Mouse (Mus musculus) liver, embryonic 13.5 days (tissue): ENCODE measurements around the gene Slc29a4. TPM values are rescaled to one million over a fixed set of nuclear protein-coding genes. Genes with fewer than 3 reads are reported as not detected.
A peak's percentile ranks its signal among the peaks of the same experiment; 100 is the strongest.

Source experiments
- ATAC-seq: fragments of 200-750 bp; cut with Nextera tagmentation; 2 replicates; pipeline ENCODE4 v1.8.0; 2017; ENCODE audit warnings: low read depth, mild to moderate bottlenecking, moderate number of reproducible peaks, moderate library complexity
- DNase-seq: peaks from one replicate; pipeline ENCODE4 v3.0.0; 2022
- H3K27ac ChIP-seq: fragments of 300-500 bp; sonication (generic); 2 replicates; pipeline ENCODE4 v1.5.1; 2015; ENCODE audit warnings: moderate library complexity, mild to moderate bottlenecking, inconsistent platforms
- H3K27me3 ChIP-seq: fragments of 300-500 bp; sonication (generic); 2 replicates; pipeline ENCODE4 v1.6.1; 2015; ENCODE audit warnings: mild to moderate bottlenecking, inconsistent platforms
- H3K36me3 ChIP-seq: fragments of 300-500 bp; sonication (generic); 2 replicates; pipeline ENCODE4 v1.6.1; 2015; ENCODE audit warnings: mild to moderate bottlenecking, inconsistent platforms
- H3K4me1 ChIP-seq: fragments of 300-500 bp; sonication (generic); replicated peaks from 2 replicates; pipeline ENCODE4 v1.6.1; 2015; ENCODE audit warnings: inconsistent platforms
- H3K4me2 ChIP-seq: fragments of 300-500 bp; sonication (generic); 2 replicates; pipeline ENCODE4 v1.6.1; 2015; ENCODE audit warnings: inconsistent platforms, mild to moderate bottlenecking, moderate library complexity
- H3K4me3 ChIP-seq: fragments of 300-500 bp; sonication (generic); replicated peaks from 2 replicates; pipeline ENCODE4 v1.5.1; 2015; ENCODE audit warnings: mild to moderate bottlenecking, inconsistent platforms
- H3K9ac ChIP-seq: fragments of 300-500 bp; sonication (generic); 2 replicates; pipeline ENCODE4 v1.6.1; 2015; ENCODE audit warnings: mild to moderate bottlenecking, inconsistent platforms
- H3K9me3 ChIP-seq: fragments of 300-500 bp; sonication (generic); replicated peaks from 2 replicates; pipeline ENCODE4 v1.6.1; 2016; ENCODE audit warnings: inconsistent platforms
- WGBS: fragments of 180-500 bp; shearing (Covaris S2); methylation state at CpG from one replicate; pipeline ENCODE4 v1.1.7; 2015; ENCODE audit not compliant: insufficient replicate concordance; 5-methylcytosine and 5-hydroxymethylcytosine counted together
- polyA plus RNA-seq: library from polyadenylated mRNA; unstranded; fragments of >200 nt; fragmentation: Nextera tagmentation; extraction: Ambion mirVana; gene quantifications from 2 replicates; pipeline ENCODE4 v1.2.1, GENCODE M21; 2015

Slc29a4 gene
- polyA plus RNA-seq, 1 experiment from 2014 or later = 0.36 TPM

- Histone ChIP-seq H3K9me3 (no peaks in the 10 kb centered on the region), H3K4me3 (no peak overlapping the region), H3K4me1 (peaks cover 14% of the 10 kb centered on the region), H3K9ac (no peak overlapping the region), H3K4me2 (no peak overlapping the region), H3K36me3 (no peaks in the 10 kb centered on the region), H3K27me3 (peaks cover 56% of the 10 kb centered on the region), H3K27ac (no peak overlapping the region)
- ATAC-seq (no peak), DNase-seq (no peak)
- 43% methylated on average over 2 of the region's 2 CpGs for WGBS
Observed at GRCm38 (mm10) chr5:142697742-142698141, 5.4 kb downstream of the Slc29a4 start.

- H3K4me1 ChIP-seq = peaks cover 14% of the 10 kb centered on the region
- H3K9me3 ChIP-seq = no peaks in the 10 kb centered on the region
- DNase-seq = no peak
- H3K36me3 ChIP-seq = no peaks in the 10 kb centered on the region
- ATAC-seq = peak; percentile 40; the same call in 1 of the 2 replicates
- H3K27ac ChIP-seq = no peak overlapping the region
- no peak overlapping the region for H3K4me3 ChIP-seq
- peak overlapping the region; percentile 74 for H3K4me2 ChIP-seq
- H3K27me3 ChIP-seq = peaks cover 66% of the 10 kb centered on the region
- H3K9ac ChIP-seq = no peak overlapping the region
- 7% methylated on average over 15 of the region's 15 CpGs for WGBS
Observed at GRCm38 (mm10) chr5:142700842-142701589, 8.7 kb downstream of the Slc29a4 start.

DNA sequence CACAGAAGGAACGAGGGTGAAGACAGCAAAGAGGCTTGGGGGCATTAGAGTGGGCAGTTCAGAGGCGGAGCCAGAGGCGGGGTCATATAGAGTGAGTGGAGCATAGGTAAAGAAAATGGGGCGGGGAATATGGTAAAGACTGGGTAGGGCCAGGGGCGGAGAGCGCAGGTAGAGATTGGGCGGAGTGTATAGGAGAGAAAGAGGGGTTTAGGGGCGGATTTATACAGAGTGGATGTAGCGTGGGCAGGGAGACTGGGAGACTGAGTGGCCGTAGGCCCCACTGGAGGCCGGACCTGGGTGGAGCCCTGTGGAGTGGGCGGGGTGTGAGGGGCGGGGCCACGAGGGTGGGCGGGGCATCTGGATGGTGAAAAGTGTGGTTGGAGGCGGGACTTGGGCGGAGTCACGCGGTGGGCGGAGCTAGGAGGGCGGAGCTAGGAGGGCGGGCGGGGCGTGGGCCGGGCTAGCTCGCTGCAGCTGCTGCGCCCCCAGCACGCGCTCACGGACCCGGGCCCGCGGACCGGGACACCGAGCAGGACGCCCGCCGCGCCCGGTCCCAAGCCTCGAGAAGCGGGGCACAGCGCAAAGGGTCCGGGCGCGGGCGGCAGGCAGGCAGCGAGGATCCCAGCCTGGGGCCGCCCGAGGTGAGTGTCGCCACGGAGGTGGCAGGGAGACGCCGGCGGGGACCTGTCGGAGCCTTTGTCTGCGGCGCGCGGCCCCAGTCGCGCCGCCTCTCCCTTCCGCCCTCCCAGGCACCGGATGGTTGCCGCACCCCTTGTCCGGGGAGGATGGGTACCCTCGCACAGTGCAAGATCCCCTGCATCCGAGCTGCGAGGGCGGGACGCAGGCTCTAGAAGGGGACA, 9.6 kb downstream of the Slc29a4 start:
- Histone ChIP-seq H3K4me2 (peak overlapping the region; percentile 74), H3K9ac (peak overlapping the region; percentile 33), H3K9me3 (no peaks in the 10 kb centered on the region), H3K4me3 (peak overlapping the region; percentile 53), H3K27me3 (peaks cover 66% of the 10 kb centered on the region), H3K36me3 (no peaks in the 10 kb centered on the region), H3K27ac (no peak overlapping the region), H3K4me1 (peaks cover 14% of the 10 kb centered on the region)
- ATAC-seq = peak; percentile 68
- no peak for DNase-seq
- 1% methylated on average over 70 of the region's 72 CpGs for WGBS

- ATAC-seq = no peak
- H3K27me3 ChIP-seq = peaks cover 64% of the 10 kb centered on the region
Observed at GRCm38 (mm10) chr5:142702511-142703138, 10.3 kb downstream of the Slc29a4 start.

DNA sequence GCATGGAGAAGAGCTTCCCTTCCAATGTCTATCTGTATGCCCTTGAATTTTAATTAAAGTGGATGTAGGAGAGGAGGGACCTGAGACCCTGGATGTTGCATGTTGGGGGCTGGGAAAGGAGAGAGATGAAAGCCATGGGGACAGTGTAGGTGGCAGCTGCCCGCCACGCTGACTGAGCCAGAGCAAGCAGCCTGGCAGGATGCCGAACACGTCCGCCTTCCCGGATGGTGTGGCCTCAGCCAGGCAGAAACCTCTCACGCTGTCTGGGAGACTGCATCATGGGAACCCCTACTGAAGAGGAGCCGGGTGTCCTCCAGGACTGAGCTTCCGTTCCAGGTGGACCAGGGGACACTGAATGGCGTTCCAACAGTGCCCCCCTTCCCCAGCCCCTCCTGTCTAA, 11.3 kb downstream of the Slc29a4 start:
- H3K27me3 ChIP-seq = peaks cover 56% of the 10 kb centered on the region
- ATAC-seq (no peak), DNase-seq (no peak)
- H3K36me3 ChIP-seq = no peaks in the 10 kb centered on the region
- no peak overlapping the region for H3K27ac ChIP-seq
- peaks cover 14% of the 10 kb centered on the region for H3K4me1 ChIP-seq
- H3K9me3 ChIP-seq = no peaks in the 10 kb centered on the region
- 73% methylated on average over 10 of the region's 10 CpGs for WGBS
- no peak overlapping the region for H3K9ac ChIP-seq
- H3K4me2 ChIP-seq = no peak overlapping the region
- H3K4me3 ChIP-seq = no peak overlapping the region

More at GRCm38 (mm10) chr5:142702511-142703138, 10.3 kb downstream of the Slc29a4 start:
- H3K4me1 ChIP-seq = peaks cover 14% of the 10 kb centered on the region
- peak overlapping the region; percentile 74 for H3K4me2 ChIP-seq
- H3K4me3 ChIP-seq = peak overlapping the region; percentile 53
- no peak for DNase-seq
- peak overlapping the region; percentile 33 for H3K9ac ChIP-seq
- H3K36me3 ChIP-seq = no peaks in the 10 kb centered on the region
- WGBS = 24% methylated on average over 18 of the region's 18 CpGs
- H3K9me3 ChIP-seq = no peaks in the 10 kb centered on the region
- H3K27ac ChIP-seq = no peak overlapping the region

DNA sequence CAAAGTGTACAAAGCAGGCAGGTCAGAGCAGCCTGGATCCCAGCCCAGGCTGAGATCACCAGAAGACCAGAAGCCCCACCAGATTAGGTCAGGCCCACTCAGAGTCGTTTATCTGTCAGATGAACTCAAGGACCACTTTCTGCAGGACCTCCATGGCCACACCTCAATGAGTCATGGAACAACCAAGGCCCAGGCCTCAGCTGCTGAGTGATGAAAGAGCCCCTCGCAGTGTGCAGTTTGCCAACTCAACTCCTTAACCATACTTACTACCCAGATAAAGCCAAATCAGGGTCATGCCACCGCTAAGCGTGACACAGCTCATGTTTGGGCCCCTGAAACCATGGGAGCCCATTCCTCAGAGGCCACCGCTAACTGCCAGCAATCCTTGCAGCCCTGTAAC, 15.4 kb downstream of the Slc29a4 start:
- 74% methylated on average over 5 of the region's 5 CpGs for WGBS
- Histone ChIP-seq H3K4me3 (no peak overlapping the region), H3K36me3 (no peaks in the 10 kb centered on the region), H3K27ac (no peak overlapping the region), H3K27me3 (peaks cover 21% of the 10 kb centered on the region), H3K4me2 (no peak overlapping the region), H3K9ac (no peak overlapping the region), H3K9me3 (peaks cover 8% of the 10 kb centered on the region; the same call in 1 of the 2 replicates), H3K4me1 (peaks cover under 1% of the 10 kb centered on the region; the same call in 1 of the 2 replicates)
- no peak for ATAC-seq
- DNase-seq = no peak

DNA sequence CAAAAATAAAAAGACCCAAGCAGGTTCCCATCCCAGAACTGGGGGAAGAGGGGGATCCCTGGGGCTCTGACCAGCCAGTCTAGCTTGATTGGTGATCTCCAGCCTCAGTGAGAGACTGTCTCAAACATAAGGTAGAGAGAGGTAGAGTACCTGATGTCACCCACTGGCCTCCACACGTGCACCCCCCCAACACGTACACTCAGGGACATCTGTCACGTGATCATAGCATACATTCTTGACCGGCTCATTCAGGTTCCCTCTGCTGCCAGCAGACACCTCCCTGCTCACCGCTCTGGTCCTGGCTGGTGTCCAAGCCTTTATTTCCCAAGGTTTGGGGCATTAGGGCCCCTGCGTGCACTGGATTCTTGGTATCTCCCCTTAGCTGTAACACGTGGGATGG, 17.1 kb downstream of the Slc29a4 start:
- Histone ChIP-seq H3K9me3 (peaks cover 8% of the 10 kb centered on the region; the same call in 1 of the 2 replicates), H3K4me1 (no peaks in the 10 kb centered on the region), H3K9ac (no peak overlapping the region), H3K4me3 (no peak overlapping the region), H3K27me3 (peaks cover 3% of the 10 kb centered on the region), H3K36me3 (no peaks in the 10 kb centered on the region), H3K4me2 (no peak overlapping the region), H3K27ac (no peak overlapping the region)
- DNase-seq = no peak
- no peak for ATAC-seq
- WGBS = 71% methylated on average over 7 of the region's 7 CpGs

- H3K9me3 ChIP-seq = peaks cover 8% of the 10 kb centered on the region; the same call in 1 of the 2 replicates
- H3K27me3 ChIP-seq = 0 out of 2 replicates have a peak, but pooled peaks cover 2% of the 10 kb centered on the region
- 76% methylated on average over 5 of the region's 5 CpGs for WGBS
- DNase-seq (no peak), ATAC-seq (no peak)
- H3K4me2 ChIP-seq = no peak overlapping the region
- H3K9ac ChIP-seq = no peak overlapping the region
- H3K27ac ChIP-seq = no peak overlapping the region
- H3K36me3 ChIP-seq = no peaks in the 10 kb centered on the region
- no peaks in the 10 kb centered on the region for H3K4me1 ChIP-seq
- no peak overlapping the region for H3K4me3 ChIP-seq
Observed at GRCm38 (mm10) chr5:142712373-142712772, 20.1 kb downstream of the Slc29a4 start.

DNA sequence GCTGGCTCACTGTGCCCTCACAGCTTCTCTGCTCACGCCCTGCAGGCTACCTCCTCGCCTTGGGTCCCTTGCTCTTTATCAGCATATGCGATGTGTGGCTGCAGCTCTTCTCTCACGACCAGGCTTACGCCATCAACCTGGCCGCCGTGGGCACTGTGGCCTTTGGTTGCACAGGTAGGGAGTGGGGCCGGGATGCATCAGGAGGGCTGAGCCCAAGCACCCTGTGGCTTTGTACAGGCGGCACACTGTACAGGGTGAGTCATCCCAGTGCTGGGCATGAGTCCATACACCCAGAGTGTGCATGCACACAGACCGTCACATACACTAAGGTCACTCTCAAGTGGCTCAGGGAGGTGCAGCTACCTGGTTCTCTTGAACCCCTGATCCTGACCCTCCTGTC, 21.7 kb downstream of the Slc29a4 start:
- 68% methylated on average over 10 of the region's 10 CpGs for WGBS

GRCm38 (mm10) chr5:142715059-142715458, 22.7 kb downstream of the Slc29a4 start:
- Histone ChIP-seq H3K36me3 (no peaks in the 10 kb centered on the region), H3K27me3 (0 out of 2 replicates have a peak, but pooled peaks cover 2% of the 10 kb centered on the region), H3K9me3 (peaks cover 8% of the 10 kb centered on the region; the same call in 1 of the 2 replicates), H3K4me2 (no peak overlapping the region), H3K4me3 (no peak overlapping the region), H3K27ac (no peak overlapping the region), H3K4me1 (no peaks in the 10 kb centered on the region), H3K9ac (no peak overlapping the region)
- WGBS = 63% methylated on average over 9 of the region's 9 CpGs
- DNase-seq = no peak
- ATAC-seq = no peak

More for the DNA sequence above, 21.7 kb downstream of the Slc29a4 start:
- no peak overlapping the region for H3K4me2 ChIP-seq
- DNase-seq = no peak
- no peaks in the 10 kb centered on the region for H3K36me3 ChIP-seq
- peaks cover 8% of the 10 kb centered on the region; the same call in 1 of the 2 replicates for H3K9me3 ChIP-seq
- H3K27ac ChIP-seq = no peak overlapping the region
- no peak for ATAC-seq
- 0 out of 2 replicates have a peak, but pooled peaks cover 2% of the 10 kb centered on the region for H3K27me3 ChIP-seq
- no peaks in the 10 kb centered on the region for H3K4me1 ChIP-seq
- no peak overlapping the region for H3K9ac ChIP-seq
- H3K4me3 ChIP-seq = no peak overlapping the region

DNA sequence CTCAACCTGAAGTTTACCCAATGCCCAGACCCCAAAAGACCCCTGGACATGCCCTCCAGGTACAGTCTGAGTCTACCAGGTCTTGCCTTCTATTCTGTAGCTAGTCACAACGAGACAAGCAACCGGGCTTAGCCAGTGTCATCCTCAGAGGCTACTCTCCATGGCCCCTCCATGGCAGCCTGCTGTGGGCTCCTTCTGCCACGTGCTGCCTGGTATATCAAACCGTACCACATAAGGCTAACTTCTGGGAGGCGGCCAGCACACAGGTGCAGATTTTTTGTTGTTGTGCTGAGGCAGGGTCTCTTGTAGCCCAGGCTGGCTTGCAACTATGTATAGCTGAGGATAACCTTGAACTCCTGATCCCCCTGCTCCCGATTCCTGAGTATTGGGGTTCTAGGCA, 23.7 kb downstream of the Slc29a4 start:
- H3K27ac ChIP-seq = no peak overlapping the region
- no peak overlapping the region for H3K4me3 ChIP-seq
- H3K9me3 ChIP-seq = peaks cover 8% of the 10 kb centered on the region; the same call in 1 of the 2 replicates
- no peak overlapping the region for H3K9ac ChIP-seq
- DNase-seq (no peak), ATAC-seq (no peak)
- no peaks in the 10 kb centered on the region for H3K36me3 ChIP-seq
- H3K4me2 ChIP-seq = no peak overlapping the region
- no peaks in the 10 kb centered on the region for H3K4me1 ChIP-seq
- H3K27me3 ChIP-seq = 0 out of 2 replicates have a peak, but pooled peaks cover 2% of the 10 kb centered on the region
- 67% methylated on average over 6 of the region's 6 CpGs for WGBS
